Mouse (Mus musculus) adrenal gland, postnatal 25 days (tissue): ENCODE measurements around the gene Tead2. TPM values are rescaled to one million over a fixed set of nuclear protein-coding genes. Genes with fewer than 3 reads are reported as not detected.
A peak's percentile ranks its signal among the peaks of the same experiment; 100 is the strongest.

Source experiments
- DNase-seq: peaks from one replicate; pipeline ENCODE4 v3.0.0; 2021; ENCODE audit warnings: mixed read lengths
- microRNA-seq, 2 experiments: library from miRNA; unstranded; fragments of <30 nt; microRNA quantifications; one replicate each; pipeline ENCODE4 v1.2.0; 2021
- total RNA-seq: library from RNA; stranded (reverse); gene quantifications from 2 replicates; pipeline ENCODE4 v1.2.3, GENCODE M21; 2021

Gene Tead2
- total RNA-seq, 1 experiment from 2014 or later, result 15.0 TPM

- DNase-seq, result no peak
These were observed 43.7 kb downstream of the Tead2 start for GRCm38 (mm10) chr7:45259281-45259680.

GRCm38 (mm10) chr7:45262266-45262665, 46.7 kb downstream of the Tead2 start:
- DNase-seq, result no peak

- DNase-seq, result no peak
These were observed 47.6 kb downstream of the Tead2 start for GRCm38 (mm10) chr7:45263006-45263607.

DNA sequence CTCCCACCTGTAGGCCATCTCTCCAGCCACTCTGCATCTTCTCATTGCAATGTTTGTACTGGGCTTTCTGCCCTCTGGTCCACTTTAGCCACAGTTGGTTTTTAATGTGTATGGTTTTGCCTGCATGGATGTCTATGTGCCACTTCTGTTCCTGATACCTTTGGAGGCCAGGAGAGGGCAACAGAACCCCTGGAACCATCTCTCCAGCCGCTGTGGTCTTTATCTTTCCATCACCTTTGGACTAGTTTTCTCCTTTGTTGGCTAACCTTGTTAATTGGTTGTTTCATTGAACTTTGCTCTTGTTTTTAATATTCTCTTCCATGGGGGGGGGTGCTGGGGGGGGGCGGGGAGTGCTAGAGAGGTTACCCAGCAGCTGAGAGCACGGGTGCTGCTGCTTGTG, 48.8 kb downstream of the Tead2 start:
- no peak for DNase-seq

- DNase-seq, result no peak
These were observed 50.0 kb downstream of the Tead2 start for GRCm38 (mm10) chr7:45265518-45265917.

- no peak for DNase-seq
These were observed 57.3 kb downstream of the Tead2 start for GRCm38 (mm10) chr7:45272786-45273412.

- no peak for DNase-seq
These were observed 58.1 kb downstream of the Tead2 start for GRCm38 (mm10) chr7:45273672-45274071.

DNA sequence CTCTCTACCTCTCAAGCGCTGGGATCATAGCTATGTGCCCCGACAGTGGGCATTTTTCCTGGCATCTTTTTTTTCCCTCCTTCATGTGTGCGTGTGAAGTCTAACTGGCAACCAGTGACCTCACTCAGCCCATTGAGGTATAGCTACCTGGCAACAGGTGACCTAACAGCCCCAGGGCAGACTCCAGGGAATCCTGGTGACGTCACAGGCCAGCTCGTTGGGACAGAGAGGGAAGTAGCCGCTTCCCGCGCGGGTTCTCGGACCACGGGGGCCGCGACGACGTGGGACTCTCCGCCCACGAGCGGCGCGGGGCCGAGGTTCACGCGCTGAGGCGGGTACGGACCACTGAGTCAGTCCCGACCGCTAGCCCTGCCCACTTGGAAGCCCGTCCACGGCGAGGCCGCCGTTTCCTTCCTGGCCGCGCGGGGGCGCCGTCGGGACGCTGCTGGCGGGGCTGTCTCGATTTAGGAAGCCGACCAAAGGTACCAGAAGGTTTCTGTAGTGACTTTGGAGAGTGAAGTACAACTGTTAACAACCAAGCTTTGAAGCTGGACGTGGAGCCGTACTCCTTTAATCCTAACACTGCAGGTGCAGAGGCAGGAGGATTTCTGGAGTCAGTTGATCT, 61.7 kb downstream of the Tead2 start, which contains the start of gene Slc6a21:
Slc6a21 (plus strand) TSS at position 378 of the 625 bp plus-strand sequence.
- DNase-seq, result peak; percentile 81

Small RNA genes lying within 50 kb of the gene (microRNA-seq; reads per million reads assigned to microRNA genes)
- gene Mir7055, result 0 reads per million in 2 experiments

Other genes with a start within 250 kb of the Tead2 start
- gene Cpt1c, start 240.9 kb upstream of the Tead2 start, total RNA-seq, result 13.3 and 16.5 TPM in 2 replicates
- gene Prmt1, start 229.2 kb upstream of the Tead2 start, total RNA-seq, result 177 and 221 TPM in 2 replicates
- 138 and 151 TPM in 2 replicates for gene Irf3, start 218.1 kb upstream of the Tead2 start, total RNA-seq
- gene Bcl2l12, start 217.0 kb upstream of the Tead2 start, total RNA-seq, result 18.7 and 24.4 TPM in 2 replicates
- gene Scaf1, start 199.4 kb upstream of the Tead2 start, total RNA-seq, result 86.4 and 99.4 TPM in 2 replicates
- 94.0 and 102 TPM in 2 replicates for gene Rras, start 197.8 kb upstream of the Tead2 start, total RNA-seq
- 71.1 and 78.5 TPM in 2 replicates for gene Prr12, start 162.9 kb upstream of the Tead2 start, total RNA-seq
- gene Nosip, start 153.3 kb upstream of the Tead2 start, total RNA-seq, result 46.5 and 67.2 TPM in 2 replicates
- gene Prrg2, start 153.1 kb upstream of the Tead2 start, total RNA-seq, result 19.2 and 21.4 TPM in 2 replicates
- 27.7 and 33.5 TPM in 2 replicates for gene Rcn3, start 123.5 kb upstream of the Tead2 start, total RNA-seq
- 88.4 and 96.1 TPM in 2 replicates for gene Fcgrt, start 111.9 kb upstream of the Tead2 start, total RNA-seq
- 1,211 and 1,259 TPM in 2 replicates for gene Rps11, start 91.3 kb upstream of the Tead2 start, total RNA-seq
- 1,469 and 1,540 TPM in 2 replicates for gene Rpl13a, start 87.0 kb upstream of the Tead2 start, total RNA-seq
- not detected in 2 replicates for gene Gm45713, start 79.5 kb upstream of the Tead2 start, total RNA-seq
- 29.1 and 32.1 TPM in 2 replicates for gene Flt3l, start 79.3 kb upstream of the Tead2 start, total RNA-seq
- 61.7 and 74.3 TPM in 2 replicates for gene Pih1d1, start 61.5 kb upstream of the Tead2 start, total RNA-seq
- 79.2 and 106 TPM in 2 replicates for gene Aldh16a1, start 61.2 kb upstream of the Tead2 start, total RNA-seq
- gene Slc17a7, start 51.8 kb upstream of the Tead2 start, total RNA-seq, result 0.15 and 0.33 TPM in 2 replicates
- not detected in 2 replicates for gene Gfy, start 36.2 kb upstream of the Tead2 start, total RNA-seq
- gene Pth2, start 34.8 kb upstream of the Tead2 start, total RNA-seq, result not detected in 2 replicates
- gene Ccdc155, start 10.9 kb upstream of the Tead2 start, total RNA-seq, result 0.12 TPM in 1 of 2 replicates, not detected in the other
- not detected in 2 replicates for gene Dkkl1, start 3.6 kb upstream of the Tead2 start, total RNA-seq
- 2.7 TPM in 2 replicates for gene Cd37, start 23.4 kb downstream of the Tead2 start, total RNA-seq
- not detected in 2 replicates for gene Slc6a16, start 25.3 kb downstream of the Tead2 start, total RNA-seq
- gene Slc6a21, start 61.8 kb downstream of the Tead2 start, total RNA-seq, result not detected in 2 replicates
- gene Trpm4, start 118.0 kb downstream of the Tead2 start, total RNA-seq, result 9.3 and 14.2 TPM in 2 replicates
- 0.18 TPM in 1 of 2 replicates, not detected in the other for gene Hrc, start 119.5 kb downstream of the Tead2 start, total RNA-seq
- 1.9 and 2.9 TPM in 2 replicates for gene Ppfia3, start 151.3 kb downstream of the Tead2 start, total RNA-seq
- 8.7 TPM in 1 of 2 replicates, not detected in the other for gene Lin7b, start 154.8 kb downstream of the Tead2 start, total RNA-seq
- gene Snrnp70, start 180.0 kb downstream of the Tead2 start, total RNA-seq, result 361 and 425 TPM in 2 replicates
- not detected in 2 replicates for gene Kcna7, start 189.9 kb downstream of the Tead2 start, total RNA-seq
- not detected in 2 replicates for gene Ntf5, start 197.9 kb downstream of the Tead2 start, total RNA-seq
- not detected in 2 replicates for gene Lhb, start 205.1 kb downstream of the Tead2 start, total RNA-seq
- 39.4 and 44.2 TPM in 2 replicates for gene Gys1, start 219.1 kb downstream of the Tead2 start, total RNA-seq
- gene Ruvbl2, start 222.3 kb downstream of the Tead2 start, total RNA-seq, result 50.7 and 51.6 TPM in 2 replicates
- gene Ftl1, start 244.1 kb downstream of the Tead2 start, total RNA-seq, result 786 and 951 TPM in 2 replicates